Mouse (Mus musculus): ENCODE data around the gene Nt5c3b.

Nt5c3b gene

GRCm38 (mm10) chr11:100441797-100442196, at the start of gene Nt5c3b, which contains the start of gene Klhl10:
Nt5c3b (minus strand) TSS chr11:100441808.
Klhl10 (plus strand) TSS chr11:100441917.
- no peak for DNase-seq

- no peak for DNase-seq
Observed at GRCm38 (mm10) chr11:100490951-100491350, 49.3 kb upstream of the Nt5c3b start.

- peak; percentile 36 for DNase-seq
Observed at GRCm38 (mm10) chr11:100485801-100486538, 44.4 kb upstream of the Nt5c3b start.

GRCm38 (mm10) chr11:100484461-100484860, 42.9 kb upstream of the Nt5c3b start:
- no peak for DNase-seq

GRCm38 (mm10) chr11:100479152-100479551, 37.5 kb upstream of the Nt5c3b start:
- no peak for DNase-seq

GRCm38 (mm10) chr11:100476281-100476680, 34.7 kb upstream of the Nt5c3b start:
- DNase-seq: no peak

- DNase-seq: no peak
Observed at GRCm38 (mm10) chr11:100472935-100473295, 31.3 kb upstream of the Nt5c3b start.

GRCm38 (mm10) chr11:100472197-100472934, 30.8 kb upstream of the Nt5c3b start, which contains the start of gene Klhl11:
Klhl11 (minus strand) TSS chr11:100472741.
- peak; percentile 90 for DNase-seq

- DNase-seq: no peak
Observed at GRCm38 (mm10) chr11:100471352-100472196, 30.0 kb upstream of the Nt5c3b start.

- DNase-seq: no peak
Observed at GRCm38 (mm10) chr11:100465833-100466232, 24.2 kb upstream of the Nt5c3b start.

- no peak for DNase-seq
Observed at GRCm38 (mm10) chr11:100465229-100465792, 23.7 kb upstream of the Nt5c3b start.

- DNase-seq: no peak
Observed at GRCm38 (mm10) chr11:100462699-100463098, 21.1 kb upstream of the Nt5c3b start.

- DNase-seq: no peak
Observed at GRCm38 (mm10) chr11:100457711-100458110, 16.1 kb upstream of the Nt5c3b start.

GRCm38 (mm10) chr11:100457247-100457646, 15.6 kb upstream of the Nt5c3b start:
- DNase-seq: no peak

GRCm38 (mm10) chr11:100442625-100443024, 1.0 kb upstream of the Nt5c3b start:
- DNase-seq: no peak

GRCm38 (mm10) chr11:100440691-100441522, 701 bp downstream of the Nt5c3b start:
- DNase-seq: peak; percentile 82

- no peak for DNase-seq
Observed at GRCm38 (mm10) chr11:100437901-100438300, 3.7 kb downstream of the Nt5c3b start.

- no peak for DNase-seq
Observed at GRCm38 (mm10) chr11:100435678-100436246, 5.8 kb downstream of the Nt5c3b start.

GRCm38 (mm10) chr11:100432002-100432401, 9.6 kb downstream of the Nt5c3b start:
- DNase-seq: no peak

- no peak for DNase-seq
Observed at GRCm38 (mm10) chr11:100430052-100430451, 11.6 kb downstream of the Nt5c3b start.

GRCm38 (mm10) chr11:100428612-100429199, 12.9 kb downstream of the Nt5c3b start:
- no peak for DNase-seq
